Mouse (Mus musculus) thymus, postnatal 4 days (tissue): ENCODE data around the gene Cep95.
"Not testable (repeated sequence)": the region's sequence is repeated elsewhere in the genome, so short reads cannot be mapped to it uniquely, and the experiment has no call there.

Experiments
- DNase-seq: peaks from one replicate; pipeline ENCODE4 v3.0.0; 2021

Cep95 gene

GRCm38 (mm10) chr11:106777395-106777794, 11.7 kb upstream of the Cep95 start:
- DNase-seq: no peak

- DNase-seq: no peak
Measured at GRCm38 (mm10) chr11:106778132-106778531, 10.9 kb upstream of the Cep95 start.

GRCm38 (mm10) chr11:106778589-106779387, 10.3 kb upstream of the Cep95 start:
- DNase-seq: no peak

GRCm38 (mm10) chr11:106779388-106780088, 9.5 kb upstream of the Cep95 start, which contains the start of gene Polg2:
Polg2 (minus strand) TSS chr11:106779537.
- DNase-seq: peak; percentile 94

GRCm38 (mm10) chr11:106780089-106780425, 9.0 kb upstream of the Cep95 start:
- DNase-seq: no peak

GRCm38 (mm10) chr11:106780590-106781220, 8.3 kb upstream of the Cep95 start:
- DNase-seq: no peak

- not testable (repeated sequence) for DNase-seq
Measured at GRCm38 (mm10) chr11:106782271-106782670, 6.8 kb upstream of the Cep95 start.

GRCm38 (mm10) chr11:106782841-106783764, 5.9 kb upstream of the Cep95 start:
- no peak for DNase-seq

- no peak for DNase-seq
Measured at GRCm38 (mm10) chr11:106784476-106784875, 4.6 kb upstream of the Cep95 start.

- DNase-seq: no peak
Measured at GRCm38 (mm10) chr11:106785043-106785442, 4.0 kb upstream of the Cep95 start.

- peak; percentile 92 for DNase-seq
Measured at GRCm38 (mm10) chr11:106787131-106788025, 1.7 kb upstream of the Cep95 start.

GRCm38 (mm10) chr11:106788026-106788774, 852 bp upstream of the Cep95 start:
- DNase-seq: peak; percentile 100

- no peak for DNase-seq
Measured at GRCm38 (mm10) chr11:106789649-106790048, 597 bp downstream of the Cep95 start.

- DNase-seq: peak; percentile 35
Measured at GRCm38 (mm10) chr11:106793846-106794245, 4.8 kb downstream of the Cep95 start.

- no peak for DNase-seq
Measured at GRCm38 (mm10) chr11:106795679-106796078, 6.6 kb downstream of the Cep95 start.

GRCm38 (mm10) chr11:106802069-106802627, 13.1 kb downstream of the Cep95 start:
- no peak for DNase-seq

- not testable (repeated sequence) for DNase-seq
Measured at GRCm38 (mm10) chr11:106807442-106807841, 18.4 kb downstream of the Cep95 start.

GRCm38 (mm10) chr11:106812410-106813136, 23.5 kb downstream of the Cep95 start:
- no peak for DNase-seq

- no peak for DNase-seq
Measured at GRCm38 (mm10) chr11:106814601-106815320, 25.7 kb downstream of the Cep95 start.
